Mouse (Mus musculus): ENCODE measurements at regions not wholly inside any gene's neighbourhood (a gene's known extent, or its start where the extent isn't known, plus 50 kb on each side); places are given as distances from the start of the nearest gene placed in this dataset.

GRCm38 (mm10) chr14:73952511-73952910 lies 291.5 kb downstream of the Gm21750 start:
- DNase-seq (ENCODE audit: low spot score in 2 of 2), result peak in 1 of 2 experiments; percentile 26

GRCm38 (mm10) chr14:73978694-73979093 lies 317.7 kb downstream of the Gm21750 start:
- no peak for DNase-seq (ENCODE audit: low spot score in 2 of 2)

GRCm38 (mm10) chr14:73996229-73996628 lies 335.2 kb downstream of the Gm21750 start:
- no peak for DNase-seq (ENCODE audit: low spot score in 2 of 2)

- peak; percentile 38 to 68 for DNase-seq (ENCODE audit: low spot score in 2 of 2)
These were observed 336.8 kb downstream of the Gm21750 start for GRCm38 (mm10) chr14:73997796-73998195.

- no peak for DNase-seq (ENCODE audit: low spot score in 2 of 2)
These were observed 338.4 kb downstream of the Gm21750 start for GRCm38 (mm10) chr14:73999409-73999909.

- DNase-seq (ENCODE audit: low spot score in 2 of 2), result no peak
These were observed 345.9 kb downstream of the Gm21750 start for GRCm38 (mm10) chr14:74006911-74007310.

GRCm38 (mm10) chr14:74011555-74011954 lies 350.5 kb downstream of the Gm21750 start:
- no peak for DNase-seq (ENCODE audit: low spot score in 2 of 2)

GRCm38 (mm10) chr14:74019421-74019820 lies 358.4 kb downstream of the Gm21750 start:
- DNase-seq (ENCODE audit: low spot score in 2 of 2), result no peak

- no peak for DNase-seq (ENCODE audit: low spot score in 2 of 2)
These were observed 386.1 kb downstream of the Gm21750 start for GRCm38 (mm10) chr14:74047009-74047694.

- DNase-seq (ENCODE audit: low spot score in 2 of 2), result no peak
These were observed 386.8 kb downstream of the Gm21750 start for GRCm38 (mm10) chr14:74047695-74048280.

GRCm38 (mm10) chr14:74048386-74048785 lies 387.4 kb downstream of the Gm21750 start:
- DNase-seq (ENCODE audit: low spot score in 2 of 2), result no peak

GRCm38 (mm10) chr14:74066051-74066450 lies 405.0 kb downstream of the Gm21750 start:
- no peak for DNase-seq (ENCODE audit: low spot score in 2 of 2)

GRCm38 (mm10) chr14:74093016-74093415 lies 432.0 kb downstream of the Gm21750 start:
- DNase-seq (ENCODE audit: low spot score in 2 of 2), result no peak

GRCm38 (mm10) chr14:74099696-74100095 lies 438.7 kb downstream of the Gm21750 start:
- DNase-seq (ENCODE audit: low spot score in 2 of 2), result no peak

- DNase-seq (ENCODE audit: low spot score in 2 of 2), result no peak
These were observed 451.6 kb downstream of the Gm21750 start for GRCm38 (mm10) chr14:74112603-74113002.

- peak; percentile 48 to 49 for DNase-seq (ENCODE audit: low spot score in 2 of 2)
These were observed 452.1 kb downstream of the Gm21750 start for GRCm38 (mm10) chr14:74113116-74113515.

- no peak for DNase-seq (ENCODE audit: low spot score in 2 of 2)
These were observed 452.5 kb downstream of the Gm21750 start for GRCm38 (mm10) chr14:74113556-74113955.

GRCm38 (mm10) chr14:74117686-74118085 lies 456.7 kb downstream of the Gm21750 start:
- DNase-seq (ENCODE audit: low spot score in 2 of 2), result no peak

- no peak for DNase-seq (ENCODE audit: low spot score in 2 of 2)
These were observed 484.2 kb downstream of the Gm21750 start for GRCm38 (mm10) chr14:74145202-74145700.

GRCm38 (mm10) chr14:74166221-74166620 lies 474.4 kb upstream of the Htr2a start:
- peak in 1 of 2 experiments; percentile 26 for DNase-seq (ENCODE audit: low spot score in 2 of 2)

- DNase-seq (ENCODE audit: low spot score in 2 of 2), result no peak
These were observed 471.3 kb upstream of the Htr2a start for GRCm38 (mm10) chr14:74169131-74169875.

GRCm38 (mm10) chr14:74180066-74180465 lies 460.6 kb upstream of the Htr2a start:
- DNase-seq (ENCODE audit: low spot score in 2 of 2), result no peak

All from right cerebral cortex, postnatal 10 days (tissue).